Mouse (Mus musculus): Measurements from ENCODE around the gene S100a2.

DNA sequence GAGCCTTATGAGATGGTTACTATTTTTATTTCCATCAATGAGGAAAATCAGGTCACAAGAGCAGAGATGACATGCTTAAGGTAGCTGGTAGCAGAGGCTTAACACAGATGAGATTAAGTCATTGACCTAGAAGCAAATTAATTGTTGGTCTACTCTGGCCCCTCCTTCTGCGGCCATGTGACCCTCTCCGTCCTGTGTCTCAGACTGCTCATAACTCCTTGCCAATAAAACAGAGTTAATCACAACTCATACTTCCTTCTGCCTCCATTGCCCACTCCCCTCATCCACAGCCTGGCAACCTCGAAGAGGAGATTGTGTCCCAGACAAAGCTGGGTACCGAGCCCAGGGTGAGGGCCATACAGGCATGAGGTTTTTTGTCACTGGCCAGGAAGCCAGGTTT, 8.2 kb downstream of the S100a2 start:
- no peak for TF ChIP-seq CTCF (conservative IDR thresholded peaks at IDR 0.05; ENCODE audit: low read length)
- TF ChIP-seq POU5F1 (IDR thresholded peaks at IDR 0.05; ENCODE audit: borderline replicate concordance, low read length) = no peak

Data from E14TG2a.4 (cell line).